Mouse (Mus musculus) right cerebral cortex, postnatal 4 days (tissue): Measurements from ENCODE around the gene Spata18.

Experiments
- DNase-seq: peaks from one replicate; pipeline ENCODE4 v3.0.0-alpha.2; 2022

Gene Spata18

GRCm38 (mm10) chr5:73651061-73651854 is at the start of gene Spata18:
Gene Spata18 (plus strand): TSS chr5:73651379.
- peak; percentile 30 for DNase-seq

GRCm38 (mm10) chr5:73602865-73603264 is 48.3 kb upstream of the Spata18 start:
- no peak for DNase-seq

- DNase-seq: no peak
Observed at GRCm38 (mm10) chr5:73604542-73604941, 46.6 kb upstream of the Spata18 start.

- DNase-seq: no peak
Observed at GRCm38 (mm10) chr5:73604964-73605363, 46.2 kb upstream of the Spata18 start.

GRCm38 (mm10) chr5:73611071-73611470 is 40.1 kb upstream of the Spata18 start:
- no peak for DNase-seq

GRCm38 (mm10) chr5:73613296-73613695 is 37.9 kb upstream of the Spata18 start:
- DNase-seq: no peak

- DNase-seq: no peak
Observed at GRCm38 (mm10) chr5:73615211-73615610, 36.0 kb upstream of the Spata18 start.

GRCm38 (mm10) chr5:73618969-73619368 is 32.2 kb upstream of the Spata18 start:
- DNase-seq: no peak

- DNase-seq: no peak
Observed at GRCm38 (mm10) chr5:73625505-73625904, 25.7 kb upstream of the Spata18 start.

GRCm38 (mm10) chr5:73626842-73627241 is 24.3 kb upstream of the Spata18 start:
- no peak for DNase-seq

- DNase-seq: no peak
Observed at GRCm38 (mm10) chr5:73627559-73627958, 23.6 kb upstream of the Spata18 start.

GRCm38 (mm10) chr5:73627991-73628390 is 23.2 kb upstream of the Spata18 start:
- no peak for DNase-seq

- DNase-seq: no peak
Observed at GRCm38 (mm10) chr5:73630141-73630540, 21.0 kb upstream of the Spata18 start.

GRCm38 (mm10) chr5:73631001-73631558 is 20.1 kb upstream of the Spata18 start:
- no peak for DNase-seq

GRCm38 (mm10) chr5:73632291-73632690 is 18.9 kb upstream of the Spata18 start, which contains the start of gene Lrrc66:
Gene Lrrc66 (minus strand): TSS chr5:73632526.
- DNase-seq: no peak

- DNase-seq: peak; percentile 91
Observed at GRCm38 (mm10) chr5:73633141-73633540, 18.0 kb upstream of the Spata18 start.

- no peak for DNase-seq
Observed at GRCm38 (mm10) chr5:73637337-73638107, 13.7 kb upstream of the Spata18 start.

GRCm38 (mm10) chr5:73641058-73641457 is 10.1 kb upstream of the Spata18 start:
- DNase-seq: no peak

GRCm38 (mm10) chr5:73642091-73642490 is 9.1 kb upstream of the Spata18 start:
- peak; percentile 59 for DNase-seq

- peak; percentile 76 for DNase-seq
Observed at GRCm38 (mm10) chr5:73647261-73647900, 3.8 kb upstream of the Spata18 start, which contains the start of gene Sgcb. Gene Sgcb (minus strand): TSS chr5:73647790.

GRCm38 (mm10) chr5:73650365-73650964 is 714 bp upstream of the Spata18 start:
- no peak for DNase-seq

- no peak for DNase-seq
Observed at GRCm38 (mm10) chr5:73651855-73652201, 649 bp downstream of the Spata18 start.

GRCm38 (mm10) chr5:73666695-73667094 is 15.5 kb downstream of the Spata18 start:
- no peak for DNase-seq
